Mouse (Mus musculus) adrenal gland, postnatal 10 days (tissue): Measurements from ENCODE around the gene Ppp1ca. TPM values are rescaled to one million over a fixed set of nuclear protein-coding genes. Genes with fewer than 3 reads are reported as not detected.

Experiments
- DNase-seq: peaks from one replicate; pipeline ENCODE4 v3.0.0; 2021; ENCODE audit warnings: mixed read lengths
- long read RNA-seq, 2 experiments: library from polyadenylated mRNA; stranded (forward); transcript quantifications; one replicate each; pipeline ENCODE4 v2.0.0; 2021
- total RNA-seq, 2 experiments: library from RNA; stranded (reverse); gene quantifications; 2 replicates each; pipeline ENCODE4 v1.2.3; 2021

Gene Ppp1ca
- 100 to 1,000 TPM; 411 to 414 TPM for total RNA-seq
- long read RNA-seq, experiment 1, transcript Ppp1ca-201 (7 exons, 1,473 nt) = major isoform, 673 of 770 reads
- long read RNA-seq, experiment 1, partial matches to known transcripts = 66 of 770 reads
- long read RNA-seq, experiment 1, other reads (novel, unspliced or antisense) = 20 of 770 reads
- long read RNA-seq, experiment 2, transcript Ppp1ca-201 (7 exons, 1,473 nt) = major isoform, 393 of 431 reads
- long read RNA-seq, experiment 2, partial matches to known transcripts = 18 of 431 reads
- long read RNA-seq, experiment 2, other reads (novel, unspliced or antisense) = 19 of 431 reads

DNA sequence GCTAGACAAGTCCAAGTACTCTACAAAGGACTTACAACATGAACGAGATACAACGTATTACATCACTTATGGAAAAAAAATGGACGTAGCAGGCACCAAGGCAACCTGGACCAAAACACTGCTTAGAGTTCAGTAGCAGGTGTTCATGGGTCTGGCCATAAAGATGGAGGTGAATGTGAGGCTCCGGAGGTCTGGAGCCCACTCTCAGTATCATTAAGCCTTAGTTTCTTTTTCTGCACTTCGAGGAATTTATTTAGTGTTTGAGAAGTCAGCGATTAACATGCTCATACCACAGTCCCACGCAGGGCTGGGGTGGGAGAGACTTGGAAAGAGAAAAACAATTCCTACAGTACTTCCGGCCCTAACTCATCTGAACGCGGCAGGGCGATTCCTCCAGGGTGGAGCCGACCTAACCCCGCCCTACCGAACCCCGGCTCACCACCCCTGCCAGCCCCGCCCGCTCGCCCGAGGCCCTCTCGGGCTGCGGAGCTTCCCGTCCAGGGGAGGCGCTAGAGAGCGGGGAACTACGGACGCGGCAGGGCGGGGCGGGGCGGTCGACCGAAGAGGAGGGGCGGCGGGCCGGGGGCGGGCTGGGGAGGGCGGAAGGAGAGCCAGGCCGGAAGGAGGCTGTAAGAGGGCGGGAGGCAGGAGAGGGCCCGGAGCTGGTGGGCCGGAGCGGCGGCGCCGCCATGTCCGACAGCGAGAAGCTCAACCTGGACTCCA lies at the start of gene Ppp1ca:
Gene Ppp1ca (plus strand): TSS at position 538 of the 723 bp plus-strand sequence.
- DNase-seq = peak; percentile 99

DNA sequence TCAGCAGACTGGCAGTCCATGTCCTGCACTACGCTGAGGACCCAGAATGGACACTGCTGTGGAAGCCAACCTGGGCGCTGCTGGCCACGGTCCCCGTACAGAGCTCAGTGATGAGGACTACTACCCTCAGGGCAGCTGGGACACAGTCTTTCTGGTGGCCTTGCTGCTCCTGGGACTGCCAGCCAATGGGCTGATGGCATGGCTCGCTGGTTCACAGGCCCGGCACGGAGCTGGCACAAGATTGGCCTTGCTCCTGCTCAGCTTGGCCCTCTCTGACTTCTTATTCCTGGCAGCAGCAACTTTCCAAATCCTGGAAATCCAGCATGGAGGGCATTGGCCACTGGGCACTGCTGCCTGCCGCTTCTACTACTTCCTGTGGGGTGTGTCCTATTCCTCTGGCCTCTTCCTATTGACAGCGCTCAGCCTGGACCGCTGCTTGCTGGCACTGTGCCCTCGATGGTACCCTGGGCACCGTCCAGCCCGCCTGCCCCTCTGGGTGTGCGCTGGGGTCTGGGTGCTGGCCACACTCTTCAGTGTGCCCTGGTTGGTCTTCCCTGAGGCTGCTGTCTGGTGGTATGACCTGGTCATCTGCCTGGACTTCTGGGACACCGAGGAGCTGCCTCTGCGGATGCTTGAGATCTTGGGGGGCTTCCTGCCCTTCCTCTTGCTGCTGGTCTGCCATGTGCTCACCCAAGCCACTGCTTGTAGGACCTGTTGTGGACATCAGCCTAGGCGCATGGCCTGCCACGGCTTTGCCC lies 49.3 kb upstream of the Ppp1ca start:
- DNase-seq = peak; percentile 59

DNA sequence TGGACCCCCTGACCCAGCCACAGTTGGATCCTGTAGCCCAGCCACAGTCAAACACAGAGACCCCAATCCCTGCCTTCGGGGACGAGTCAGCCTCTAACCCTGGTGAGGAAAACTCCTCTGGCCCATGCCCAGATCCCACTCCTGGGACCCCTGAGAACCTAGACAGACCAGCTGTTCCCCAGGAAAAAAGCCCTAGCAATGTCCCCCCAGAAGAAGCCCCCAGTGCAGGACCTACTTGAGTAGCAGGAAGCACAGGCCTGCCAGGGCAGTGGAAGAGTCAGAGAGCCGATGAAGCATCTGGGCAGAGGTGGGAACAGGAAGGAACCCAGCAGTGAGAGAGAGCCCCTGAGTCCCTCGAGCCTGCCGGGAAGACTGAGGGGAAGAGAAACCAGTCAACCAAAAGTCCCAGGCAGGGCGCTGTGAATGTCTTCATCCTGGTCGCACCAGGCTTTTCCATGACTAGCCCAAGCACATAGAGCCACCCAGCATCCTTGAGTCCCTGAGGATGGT lies 48.1 kb upstream of the Ppp1ca start, which contains the start of gene Cabp4:
Gene Cabp4 (minus strand): TSS at position 275 of the 510 bp plus-strand sequence.
- DNase-seq = no peak

DNA sequence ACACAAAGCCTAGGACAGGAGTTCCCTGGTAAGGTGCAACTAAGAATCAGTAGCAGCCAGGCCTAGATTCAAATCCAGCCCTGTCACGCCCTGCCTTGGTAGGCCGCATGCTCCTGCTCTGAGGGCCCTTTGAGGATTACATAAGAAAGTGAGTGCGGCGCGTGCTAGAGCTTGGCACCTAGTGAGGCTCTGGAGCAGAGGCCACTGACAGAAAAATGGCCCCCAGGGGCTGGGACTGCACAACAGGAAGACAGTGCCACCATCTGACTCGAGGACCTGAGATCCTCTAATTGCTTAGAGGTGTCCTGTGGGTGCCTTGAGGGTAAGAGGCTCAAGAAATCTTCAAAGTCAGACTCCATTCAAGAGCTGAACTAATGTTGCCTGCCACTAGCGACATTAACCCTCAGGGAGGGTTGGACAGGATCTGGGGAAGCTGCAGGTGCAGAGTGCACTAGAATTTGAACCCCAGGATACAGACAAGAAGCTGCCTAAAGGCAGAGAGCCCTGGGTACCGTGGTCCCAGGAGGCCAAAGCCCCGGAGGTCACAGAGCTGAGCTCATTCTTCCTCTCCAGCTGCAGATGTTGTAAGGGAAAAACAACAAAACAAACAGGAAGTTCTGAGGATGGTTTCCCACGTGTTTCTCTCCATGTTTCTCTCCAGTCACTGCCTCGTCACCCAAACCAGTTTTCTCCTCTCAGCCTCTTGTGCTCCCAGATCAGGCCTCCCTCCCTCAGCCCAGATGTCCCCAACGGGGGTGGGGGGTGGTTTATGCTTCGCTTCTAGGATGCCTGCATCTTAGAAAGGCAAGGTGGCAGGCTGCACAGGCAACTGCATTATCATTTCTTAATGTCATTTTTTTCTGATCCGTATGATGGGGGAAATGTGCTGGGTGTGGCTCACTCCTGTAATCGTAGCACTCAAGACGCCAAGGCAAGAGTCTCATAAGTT lies 47.0 kb upstream of the Ppp1ca start:
- DNase-seq = peak; percentile 62

DNA sequence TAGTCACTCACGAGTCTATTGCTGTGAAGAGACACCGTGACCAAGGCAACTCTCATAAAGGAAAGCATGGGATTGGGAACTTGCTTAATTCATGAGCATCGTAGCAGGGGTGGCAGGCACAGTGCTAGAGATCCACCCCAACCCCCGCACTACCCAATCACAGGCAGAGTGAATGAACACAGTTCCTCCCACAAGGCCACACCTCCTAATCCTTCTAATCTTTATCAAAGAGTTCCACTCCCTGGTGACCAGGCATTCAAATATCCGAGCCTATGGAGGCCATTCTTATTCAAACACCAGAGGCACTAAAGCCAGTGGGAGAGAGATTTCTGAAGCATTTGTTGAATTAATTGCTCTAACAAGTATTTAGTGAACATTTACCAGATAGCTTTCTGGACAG lies 45.9 kb upstream of the Ppp1ca start:
- no peak for DNase-seq

DNA sequence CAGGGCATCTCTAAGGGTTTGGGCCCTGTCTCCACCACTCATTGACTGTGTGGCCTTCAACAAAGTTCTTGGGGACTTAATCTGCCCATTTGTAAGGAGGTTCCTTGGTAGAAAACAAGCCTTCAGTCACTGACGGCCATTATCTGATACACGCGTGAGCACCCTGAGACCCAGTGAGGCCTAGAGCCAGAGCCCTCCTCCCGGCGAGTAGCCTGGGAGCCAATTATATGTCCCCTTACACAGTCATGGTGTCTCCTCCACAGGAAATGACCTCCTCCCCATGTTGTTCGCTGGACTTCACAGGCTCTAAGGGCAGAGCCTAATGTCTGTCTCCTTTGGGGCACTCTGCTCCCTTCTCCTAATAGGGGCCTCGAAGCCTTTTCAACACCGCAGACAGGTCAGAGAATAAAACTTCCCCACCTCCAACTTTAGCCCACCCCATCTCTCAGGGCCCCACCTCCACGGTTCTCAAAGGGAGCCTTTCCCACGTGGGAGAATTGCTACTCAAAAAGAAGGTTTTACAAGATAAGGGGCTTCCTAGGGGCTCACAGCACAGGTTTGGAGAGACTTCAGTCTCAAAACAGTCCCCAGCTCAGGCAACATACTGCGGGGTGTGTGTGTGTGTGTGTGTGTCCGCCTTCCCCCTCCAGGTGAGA lies 45.4 kb upstream of the Ppp1ca start:
- no peak for DNase-seq

DNA sequence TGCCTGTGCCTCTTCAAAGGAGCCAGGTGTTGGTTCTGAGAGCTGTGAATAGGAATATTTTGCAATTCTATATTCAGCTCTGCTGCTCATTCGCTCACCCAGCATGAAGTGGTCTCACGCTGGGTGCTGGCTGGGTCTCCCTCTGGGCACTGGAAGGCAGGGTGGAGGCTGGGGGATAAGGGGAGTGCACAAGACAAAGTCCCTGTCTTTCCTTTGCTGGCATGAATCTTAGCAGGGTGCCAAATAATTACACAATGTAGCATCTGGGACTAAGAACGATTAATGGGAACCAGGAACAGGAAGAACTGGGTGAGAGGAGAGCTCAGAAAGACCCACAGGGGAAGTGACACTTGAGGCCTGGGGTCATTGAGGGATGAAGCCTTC lies 44.9 kb upstream of the Ppp1ca start:
- no peak for DNase-seq

DNA sequence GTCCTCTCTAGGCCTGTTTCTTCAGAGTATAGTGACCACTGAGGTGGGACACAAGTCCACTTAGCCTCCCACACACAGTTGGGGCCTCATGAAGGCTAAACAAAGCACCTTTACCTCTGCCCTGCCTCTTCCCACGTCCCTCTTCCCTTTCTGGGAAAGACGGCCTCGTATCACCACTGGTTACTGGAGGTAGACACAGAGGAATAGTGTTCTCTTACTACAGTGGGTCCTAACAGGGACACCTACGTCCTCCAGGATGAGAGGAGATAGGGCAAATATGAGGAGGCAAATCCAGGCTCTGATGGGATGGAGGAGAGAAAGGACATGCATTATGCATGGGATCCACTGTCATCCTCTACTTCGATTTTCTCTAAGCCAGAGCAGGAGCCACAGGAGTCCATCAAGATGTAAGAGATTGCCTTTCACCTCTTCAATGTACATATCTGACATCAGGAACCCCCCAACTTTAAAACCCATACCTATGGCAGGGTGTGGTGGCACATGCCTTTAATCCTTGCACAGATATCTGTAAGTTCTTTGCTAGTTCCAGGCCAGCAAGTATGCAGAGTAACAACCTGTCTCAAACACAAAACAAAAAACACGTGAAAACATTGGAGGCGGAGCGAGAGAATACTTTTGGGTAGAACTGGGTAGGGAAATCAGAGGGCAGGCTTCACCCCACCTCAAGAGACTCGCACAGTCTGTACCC lies 43.9 kb upstream of the Ppp1ca start:
- no peak for DNase-seq

DNA sequence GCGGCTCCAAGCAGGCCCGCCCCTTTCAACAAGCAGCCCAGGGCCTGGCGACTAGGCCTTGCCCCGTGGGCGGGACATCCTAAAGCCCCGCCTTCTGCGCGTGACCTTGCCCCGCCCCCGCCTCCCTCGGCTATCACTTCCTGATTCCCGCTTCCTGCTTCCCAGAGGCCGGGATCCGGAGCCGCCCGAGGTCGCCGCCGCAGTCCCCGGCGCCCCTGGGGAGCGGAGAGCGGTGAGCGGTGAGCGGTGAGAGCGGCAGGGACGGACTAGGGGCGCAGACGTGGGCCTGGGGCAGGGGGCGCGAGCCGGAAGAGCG lies 43.4 kb upstream of the Ppp1ca start, which contains the start of gene Coro1b:
Gene Coro1b (plus strand): TSS at position 129 of the 316 bp plus-strand sequence.
- peak; percentile 100 for DNase-seq

DNA sequence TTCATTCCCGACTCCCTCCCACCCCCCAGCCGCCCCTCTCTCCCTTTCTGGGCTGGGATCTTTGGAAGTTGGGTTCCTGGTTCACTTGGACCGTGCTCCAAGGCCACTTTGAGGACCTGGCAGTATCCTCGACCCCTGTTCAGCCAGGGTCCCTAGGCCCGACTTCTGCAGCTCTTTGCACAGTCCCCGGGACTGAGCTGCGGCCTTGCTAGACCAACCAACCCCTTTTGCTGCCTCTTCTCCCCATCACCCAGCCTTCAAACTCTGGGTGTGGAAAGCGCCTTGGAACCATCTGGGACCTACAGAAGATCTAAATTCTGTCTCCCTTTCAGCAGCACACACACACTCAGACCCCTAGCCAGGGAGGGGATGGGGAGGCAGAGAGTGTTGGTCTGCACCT lies 43.0 kb upstream of the Ppp1ca start:
- DNase-seq = no peak

DNA sequence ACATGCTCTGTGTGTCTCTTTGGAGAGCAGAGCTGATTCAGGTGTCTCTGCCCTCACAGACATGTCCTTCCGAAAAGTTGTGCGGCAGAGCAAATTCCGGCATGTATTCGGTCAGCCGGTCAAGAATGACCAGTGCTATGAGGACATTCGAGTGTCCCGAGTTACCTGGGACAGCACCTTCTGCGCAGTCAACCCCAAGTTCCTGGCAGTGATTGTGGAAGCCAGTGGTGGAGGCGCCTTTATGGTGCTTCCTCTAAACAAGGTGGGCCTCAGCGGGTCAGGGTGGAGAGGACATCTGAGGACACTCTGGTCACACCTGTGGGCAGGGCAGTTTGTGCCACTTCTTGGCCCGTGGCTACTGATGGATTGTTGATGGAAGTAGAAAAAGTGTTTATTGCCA lies 42.6 kb upstream of the Ppp1ca start:
- DNase-seq = no peak

DNA sequence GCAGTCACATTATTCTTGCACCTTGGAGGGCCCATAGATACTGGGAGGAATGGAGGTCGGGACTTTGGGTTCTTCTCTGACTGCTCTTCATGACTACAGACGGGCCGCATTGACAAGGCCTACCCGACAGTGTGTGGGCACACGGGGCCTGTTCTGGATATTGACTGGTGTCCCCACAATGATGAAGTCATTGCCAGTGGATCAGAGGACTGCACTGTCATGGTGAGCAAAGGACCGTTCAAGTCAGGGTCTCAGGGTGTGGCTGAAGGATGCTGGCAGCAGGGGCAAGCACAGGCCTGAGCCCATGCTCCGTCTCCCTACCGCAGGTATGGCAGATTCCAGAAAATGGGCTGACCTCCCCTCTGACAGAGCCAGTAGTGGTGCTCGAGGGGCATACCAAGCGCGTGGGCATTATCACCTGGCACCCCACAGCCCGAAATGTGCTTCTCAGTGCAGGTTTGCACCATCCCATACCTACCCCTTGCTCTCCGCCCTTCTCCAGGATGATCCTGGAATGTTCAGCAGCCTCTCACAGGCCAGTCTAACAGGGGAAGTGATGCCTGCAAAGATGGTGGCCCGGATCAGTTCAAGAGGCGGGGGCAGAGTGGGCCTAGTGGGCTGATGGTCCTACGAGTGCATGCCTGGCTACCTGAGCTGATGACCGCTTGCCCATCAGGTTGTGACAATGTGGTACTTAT lies 42.0 kb upstream of the Ppp1ca start:
- no peak for DNase-seq

DNA sequence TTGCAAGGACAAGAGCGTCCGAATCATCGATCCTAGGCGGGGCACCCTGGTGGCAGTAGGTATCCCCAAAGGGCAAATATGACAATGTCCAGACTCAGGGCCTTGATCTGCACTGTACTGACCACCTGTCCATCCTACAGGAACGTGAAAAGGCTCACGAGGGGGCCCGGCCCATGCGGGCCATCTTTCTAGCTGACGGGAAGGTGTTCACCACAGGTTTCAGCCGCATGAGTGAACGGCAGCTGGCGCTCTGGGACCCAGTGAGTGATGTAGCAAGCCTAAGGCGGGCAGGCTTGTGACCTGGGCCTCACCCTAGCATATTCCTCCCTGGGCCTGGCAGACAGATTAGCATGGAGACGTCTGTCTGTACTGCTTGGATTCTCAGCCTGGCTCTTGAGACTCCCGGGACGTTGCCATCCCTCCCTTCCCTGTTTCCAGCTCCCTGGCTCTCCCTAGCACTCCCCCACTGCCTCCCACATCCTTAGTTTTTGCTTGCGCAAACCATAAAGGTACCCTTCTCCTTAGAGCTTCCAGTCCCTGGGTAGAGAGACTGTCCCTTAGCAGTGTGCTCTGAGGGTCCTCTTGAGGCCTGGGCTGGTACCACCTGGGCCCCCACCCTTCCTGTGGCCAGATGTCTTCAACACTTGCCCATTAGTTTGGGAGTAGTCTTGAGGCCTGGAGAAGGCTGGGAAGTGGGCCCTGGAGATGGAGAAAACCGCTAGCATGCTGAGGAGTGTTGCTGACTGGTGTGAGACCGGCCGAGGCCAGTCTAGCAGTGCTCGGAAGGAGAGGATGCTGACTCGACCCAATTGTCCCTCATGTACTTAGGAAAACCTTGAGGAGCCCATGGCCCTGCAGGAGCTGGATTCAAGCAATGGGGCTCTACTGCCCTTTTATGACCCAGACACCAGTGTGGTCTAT lies 41.0 kb upstream of the Ppp1ca start:
- no peak for DNase-seq

DNA sequence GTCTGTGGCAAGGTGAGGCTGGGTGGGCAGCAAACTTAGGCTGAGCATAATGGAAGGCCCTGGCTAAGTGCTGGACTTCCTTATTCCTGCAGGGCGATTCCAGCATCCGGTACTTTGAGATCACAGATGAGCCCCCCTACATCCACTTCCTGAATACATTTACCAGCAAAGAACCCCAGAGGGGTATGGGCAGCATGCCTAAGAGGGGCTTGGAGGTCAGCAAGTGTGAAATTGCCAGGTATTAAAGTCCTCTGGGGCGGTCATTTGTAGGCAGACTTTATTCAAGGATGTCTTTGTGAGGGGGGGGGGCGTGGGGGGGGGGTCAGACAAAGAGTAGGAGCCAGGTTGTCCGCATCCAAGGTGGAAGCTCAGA lies 40.4 kb upstream of the Ppp1ca start:
- DNase-seq = no peak

DNA sequence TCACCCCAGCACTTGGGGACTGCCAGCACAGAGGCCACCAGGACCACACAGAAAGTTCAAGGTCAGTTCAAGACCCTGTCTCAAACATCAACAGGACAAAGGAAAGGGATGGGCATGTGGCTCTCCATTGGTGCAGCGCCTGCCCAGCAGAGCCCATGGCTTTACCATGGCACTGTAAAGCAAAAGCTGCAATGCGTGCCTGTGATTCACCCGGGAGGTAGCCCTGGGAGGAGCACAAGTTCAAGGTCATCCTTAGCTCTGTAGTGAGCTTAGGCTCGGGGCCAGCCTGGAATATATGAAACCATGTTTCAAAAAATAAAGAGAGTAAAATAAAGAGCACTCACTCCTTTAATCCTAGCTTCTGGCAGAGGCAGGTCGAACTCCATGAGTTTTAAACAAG lies 40.0 kb upstream of the Ppp1ca start:
- no peak for DNase-seq

DNA sequence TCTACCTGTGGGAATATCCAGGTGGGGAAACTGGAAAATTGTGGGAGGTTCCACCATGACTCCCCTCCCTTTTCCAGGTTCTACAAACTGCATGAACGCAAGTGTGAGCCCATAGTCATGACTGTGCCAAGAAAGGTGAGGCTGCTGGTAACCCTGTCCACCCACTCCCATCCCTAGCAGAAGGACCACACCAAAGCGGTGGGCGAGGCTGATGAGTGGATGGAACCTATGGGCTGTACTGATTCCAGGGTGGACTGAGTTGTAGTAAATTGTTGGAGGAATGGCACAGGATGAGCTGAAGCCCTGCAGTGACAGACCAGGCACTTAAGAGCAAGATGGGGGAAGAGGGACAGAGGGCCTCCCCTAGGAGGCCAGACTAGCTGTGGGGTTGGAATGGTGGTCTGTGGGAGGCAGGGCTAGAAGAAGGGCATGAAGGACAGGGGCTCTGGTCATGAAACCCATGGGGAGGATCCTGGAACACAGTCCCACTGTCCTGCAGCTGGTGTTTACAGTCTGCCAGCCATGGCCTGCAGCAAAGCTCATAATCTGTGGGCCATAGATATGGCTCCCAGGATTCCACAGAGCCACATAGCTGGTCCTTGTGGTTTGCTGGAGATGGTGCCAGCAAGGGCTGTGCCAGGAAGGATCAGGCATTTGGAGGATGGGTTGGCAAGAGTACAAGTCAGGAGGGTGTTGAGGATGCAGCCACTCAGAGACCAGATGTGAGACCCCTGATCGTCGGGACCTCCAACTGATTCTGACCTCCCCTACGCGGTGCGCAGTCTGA lies 39.2 kb upstream of the Ppp1ca start:
- DNase-seq = no peak

DNA sequence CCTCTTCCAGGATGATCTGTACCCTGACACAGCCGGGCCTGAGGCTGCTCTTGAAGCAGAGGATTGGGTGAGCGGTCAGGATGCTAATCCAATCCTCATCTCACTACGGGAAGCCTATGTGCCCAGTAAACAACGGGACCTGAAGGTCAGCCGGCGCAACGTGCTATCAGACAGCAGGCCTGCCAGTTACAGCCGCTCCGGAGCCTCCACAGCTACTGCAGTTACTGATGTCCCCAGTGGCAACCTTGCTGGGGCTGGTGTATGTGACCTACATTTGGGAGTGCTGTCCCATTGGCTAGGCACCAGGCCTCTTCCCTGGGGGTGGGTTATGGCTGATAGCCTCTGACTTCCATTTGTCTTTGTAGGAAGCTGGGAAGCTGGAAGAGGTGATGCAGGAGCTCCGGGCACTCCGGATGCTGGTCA lies 38.6 kb upstream of the Ppp1ca start, which contains the start of gene Ptprcap:
Gene Ptprcap (plus strand): TSS at position 373 of the 423 bp plus-strand sequence.
- peak; percentile 56 for DNase-seq
